Mouse (Mus musculus) neural tube, embryonic 11.5 days (tissue): ENCODE data around the gene Tbc1d1. TPM values are rescaled to one million over a fixed set of nuclear protein-coding genes. Genes with fewer than 3 reads are reported as not detected.
"Not testable (repeated sequence)": the region's sequence is repeated elsewhere in the genome, so short reads cannot be mapped to it uniquely, and the experiment has no call there.

Experiments
- ATAC-seq: fragments of 200-750 bp; cut with Nextera tagmentation; 2 replicates; pipeline ENCODE4 v1.8.0; 2017; ENCODE audit warnings: moderate number of reproducible peaks, mild to moderate bottlenecking, moderate TSS enrichment, moderate library complexity; ENCODE audit not compliant: insufficient read depth, low FRiP score, low TSS enrichment
- DNase-seq: peaks from one replicate; pipeline ENCODE4 v3.0.0-alpha.2; 2015; ENCODE audit warnings: low spot score
- H3K27ac ChIP-seq: fragments of 300-500 bp; sonication (generic); 2 replicates; pipeline ENCODE4 v1.5.1; 2014; ENCODE audit warnings: low read depth, mild to moderate bottlenecking, low read length
- H3K27me3 ChIP-seq: fragments of 300-500 bp; sonication (generic); 2 replicates; pipeline ENCODE4 v1.6.1; 2014; ENCODE audit warnings: mild to moderate bottlenecking, low read length, mixed read lengths; ENCODE audit not compliant: control insufficient read depth, insufficient read depth
- H3K36me3 ChIP-seq: fragments of 300-500 bp; sonication (generic); 2 replicates; pipeline ENCODE4 v1.6.1; 2014; ENCODE audit warnings: mild to moderate bottlenecking, low read length, moderate library complexity, mixed read lengths; ENCODE audit not compliant: control insufficient read depth, insufficient read depth
- H3K4me1 ChIP-seq: fragments of 300-500 bp; sonication (generic); 2 replicates; pipeline ENCODE4 v1.6.1; 2014; ENCODE audit warnings: low read length, mixed read lengths; ENCODE audit not compliant: control insufficient read depth, insufficient read depth
- H3K4me2 ChIP-seq: fragments of 300-500 bp; sonication (generic); 2 replicates; pipeline ENCODE4 v1.6.1; 2014; ENCODE audit warnings: low read depth, mild to moderate bottlenecking, moderate library complexity
- H3K4me3 ChIP-seq: fragments of 300-500 bp; sonication (generic); 2 replicates; pipeline ENCODE4 v1.5.1; 2014; ENCODE audit warnings: low read depth, low read length
- H3K9ac ChIP-seq: fragments of 300-500 bp; sonication (generic); 2 replicates; pipeline ENCODE4 v1.6.1; 2014; ENCODE audit warnings: mild to moderate bottlenecking, low read length
- H3K9me3 ChIP-seq: fragments of 300-500 bp; sonication (generic); 2 replicates; pipeline ENCODE4 v1.6.1; 2016; ENCODE audit warnings: low read length; ENCODE audit not compliant: control insufficient read depth
- WGBS: fragments of 180-500 bp; shearing (Covaris S2); extraction: QIAGEN DNeasy Blood & Tissue Kit; methylation state at CpG from one replicate; pipeline ENCODE4 v1.1.7; 2014; 5-methylcytosine and 5-hydroxymethylcytosine counted together
- polyA plus RNA-seq: library from polyadenylated mRNA; unstranded; fragments of >200 nt; fragmentation: Nextera tagmentation; extraction: Ambion mirVana; gene quantifications from 2 replicates; pipeline ENCODE4 v1.2.1, GENCODE M21; 2014

The Tbc1d1 gene
- polyA plus RNA-seq, 1 experiment from 2014 or later = 32.4 TPM

DNA sequence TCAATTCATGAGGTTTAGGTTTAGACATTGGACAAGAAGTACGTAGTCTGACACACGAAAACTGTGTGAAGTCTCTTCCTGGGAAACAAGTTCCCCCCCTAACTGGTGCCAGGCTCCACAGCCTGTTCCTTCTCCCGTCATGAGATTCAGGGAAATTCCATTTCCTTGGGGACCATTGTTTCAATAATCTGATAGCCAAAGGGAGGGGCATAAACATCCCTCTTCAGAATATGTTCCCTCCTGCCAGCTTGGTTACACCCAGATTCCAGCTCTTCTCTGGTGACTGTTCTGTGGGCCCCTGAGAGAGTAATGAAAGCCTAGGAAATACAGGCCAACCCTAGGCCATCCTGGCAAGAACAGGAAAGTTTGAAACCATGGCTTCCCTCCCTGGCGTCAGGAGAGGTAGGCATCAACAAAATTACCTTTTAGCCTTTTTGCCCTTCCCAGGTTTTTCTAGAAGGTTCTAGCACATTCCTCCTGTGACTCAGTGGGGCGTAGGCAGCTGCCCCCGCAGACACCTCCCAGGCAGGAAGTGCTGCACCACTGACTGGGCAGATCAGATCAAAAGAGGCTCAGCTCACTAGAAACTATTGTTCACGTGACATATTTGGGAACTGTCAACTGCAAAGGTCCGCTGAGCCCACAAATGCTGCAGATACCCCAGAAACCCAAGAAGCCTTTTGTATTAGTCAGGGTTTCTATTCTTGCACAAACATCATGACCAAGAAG, 204.2 kb downstream of the Tbc1d1 start:
- H3K27ac ChIP-seq = no peak overlapping the region
- no peak overlapping the region for H3K9ac ChIP-seq
- ATAC-seq (no peak), DNase-seq (no peak)
- no peak overlapping the region for H3K4me3 ChIP-seq
- H3K4me2 ChIP-seq = no peak overlapping the region
- H3K9me3 ChIP-seq = no peaks in the 10 kb centered on the region
- H3K36me3 ChIP-seq = no peaks in the 10 kb centered on the region
- 83% methylated on average over 8 of the region's 8 CpGs for WGBS
- no peaks in the 10 kb centered on the region for H3K4me1 ChIP-seq
- H3K27me3 ChIP-seq = no peaks in the 10 kb centered on the region

DNA sequence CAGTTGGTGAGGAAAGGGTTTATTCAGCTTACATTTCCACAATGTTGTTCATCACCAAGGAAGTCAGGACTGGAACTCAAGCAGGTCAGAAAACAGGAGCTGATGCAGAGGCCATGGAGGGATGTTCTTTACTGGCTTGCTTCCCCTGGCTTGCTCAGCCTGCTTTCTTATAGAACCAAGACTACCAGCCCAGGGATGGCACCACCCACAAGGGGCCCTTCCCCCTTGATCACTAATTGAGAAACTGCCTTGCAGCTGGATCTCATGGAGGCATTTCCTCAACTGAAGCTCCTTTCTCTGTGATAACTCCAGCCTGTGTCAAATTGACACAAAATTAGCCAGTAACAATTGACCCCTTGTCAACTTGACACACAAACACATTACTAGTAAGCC, 204.8 kb downstream of the Tbc1d1 start:
- not testable (repeated sequence) for H3K27me3 ChIP-seq, DNase-seq, ATAC-seq, H3K4me1 ChIP-seq, H3K4me3 ChIP-seq, H3K9me3 ChIP-seq, H3K27ac ChIP-seq, H3K36me3 ChIP-seq, H3K4me2 ChIP-seq, H3K9ac ChIP-seq

DNA sequence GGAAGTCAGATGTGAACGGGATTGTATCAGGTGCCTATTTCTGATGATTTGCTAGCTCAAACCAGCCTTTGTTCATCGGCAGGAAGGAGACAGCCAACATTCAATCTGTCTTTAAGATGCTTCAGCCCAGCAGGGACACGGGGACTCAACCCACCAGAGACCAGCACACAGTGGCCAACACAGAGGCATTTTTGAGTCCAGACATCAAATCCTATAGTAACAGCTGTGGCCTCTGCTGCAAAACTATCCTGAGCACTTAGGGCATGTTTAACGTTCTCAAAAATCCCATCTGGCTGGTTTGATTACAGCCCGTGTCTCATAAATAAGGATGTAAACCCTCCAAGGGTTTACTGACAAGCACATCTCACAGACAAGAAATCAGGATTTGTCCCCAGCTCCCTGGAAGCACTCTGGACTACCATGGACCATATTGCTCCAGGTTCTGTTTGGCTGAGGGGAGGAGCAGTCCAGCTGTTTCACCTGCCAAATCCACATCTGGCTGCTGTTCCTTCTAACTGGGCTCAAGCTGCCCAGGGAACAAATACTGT, 207.8 kb downstream of the Tbc1d1 start:
- Histone ChIP-seq H3K36me3 (no peaks in the 10 kb centered on the region), H3K9ac (no peak overlapping the region), H3K27me3 (no peaks in the 10 kb centered on the region), H3K9me3 (no peaks in the 10 kb centered on the region), H3K4me1 (no peaks in the 10 kb centered on the region), H3K4me3 (no peak overlapping the region), H3K27ac (no peak overlapping the region), H3K4me2 (no peak overlapping the region)
- WGBS = 54% methylated on average over 5 of the region's 5 CpGs
- no peak for DNase-seq
- ATAC-seq = peak; percentile 40; the same call in 1 of the 2 replicates

DNA sequence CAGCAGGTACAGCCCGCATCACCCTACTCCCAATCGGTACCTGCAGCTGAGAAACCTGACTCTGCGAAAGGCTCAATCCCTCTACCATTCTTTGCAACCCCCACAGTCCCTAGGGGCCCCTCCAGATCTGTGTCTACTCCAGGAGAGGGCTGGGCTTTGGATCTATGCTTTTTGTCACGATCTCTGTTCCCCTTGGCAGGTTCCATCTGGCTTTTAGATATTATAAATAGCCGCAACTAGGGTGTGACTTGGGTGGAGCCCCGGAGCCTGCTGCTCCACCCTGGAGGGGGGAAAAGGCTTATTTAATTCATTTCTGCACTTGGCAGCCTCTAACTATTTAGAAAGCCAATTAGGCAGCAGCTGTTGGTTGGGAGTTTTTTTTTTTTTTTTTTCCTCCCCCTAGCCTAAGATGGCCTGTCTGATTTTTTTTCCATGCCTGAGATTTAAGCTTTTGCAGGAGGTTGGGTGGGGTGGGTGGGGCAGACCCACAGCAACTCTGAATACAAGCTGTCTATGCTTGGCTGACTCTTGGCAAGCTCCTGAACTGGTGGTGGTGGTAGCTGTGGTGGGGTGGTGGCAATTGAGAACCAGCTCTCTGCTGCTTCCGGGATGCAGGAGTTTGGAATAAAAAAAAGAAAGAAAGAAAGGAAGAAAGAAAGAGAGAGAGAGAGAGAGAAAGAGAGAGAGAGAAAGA, 208.5 kb downstream of the Tbc1d1 start:
- Histone ChIP-seq H3K4me2 (no peak overlapping the region), H3K27me3 (no peaks in the 10 kb centered on the region), H3K9ac (no peak overlapping the region), H3K36me3 (no peaks in the 10 kb centered on the region), H3K4me3 (no peak overlapping the region), H3K9me3 (no peaks in the 10 kb centered on the region), H3K4me1 (no peaks in the 10 kb centered on the region), H3K27ac (no peak overlapping the region)
- DNase-seq = peak; percentile 47
- 70% methylated on average over 7 of the region's 7 CpGs for WGBS
- ATAC-seq = peak; percentile 57

DNA sequence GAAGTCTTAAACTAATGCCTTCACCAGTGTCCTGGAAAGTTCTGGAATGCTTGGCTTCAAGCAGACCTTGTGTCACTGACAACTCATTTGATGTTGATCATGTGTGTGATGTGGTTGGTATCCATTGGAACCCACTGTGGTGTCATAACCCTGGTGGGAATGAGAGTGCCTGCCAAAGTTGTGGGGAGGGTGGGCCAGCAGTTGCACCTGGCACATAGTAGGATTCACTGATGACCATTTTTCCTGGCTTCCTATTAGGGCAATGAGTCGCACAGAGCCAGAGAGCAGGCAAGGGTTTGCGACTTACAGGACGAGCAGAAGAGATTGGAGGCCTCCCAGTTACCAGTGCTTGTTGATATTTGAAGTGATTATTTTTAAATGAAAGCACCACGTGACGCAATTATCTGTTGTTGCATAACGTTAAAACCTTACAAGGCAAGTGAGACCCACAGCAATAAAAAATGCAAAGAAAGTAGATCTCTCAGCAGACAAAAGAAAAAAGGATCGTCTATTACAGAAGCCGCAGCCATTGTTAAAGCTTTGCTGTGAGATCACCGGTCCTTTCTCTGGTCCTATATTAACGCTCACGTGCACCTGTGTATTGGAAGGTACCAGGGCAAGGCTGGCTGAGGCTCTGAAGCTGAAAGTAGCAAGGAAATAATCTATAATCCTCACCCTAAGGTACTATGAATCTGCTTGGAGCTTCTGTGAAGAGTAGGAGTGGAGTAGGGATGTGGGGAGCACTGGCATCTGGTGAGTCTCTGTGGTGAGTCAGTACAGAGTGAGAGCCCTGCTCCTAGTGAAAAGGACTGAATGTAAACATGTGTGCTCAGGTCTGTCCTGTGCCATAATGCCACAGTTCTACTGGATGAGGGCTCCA, 209.3 kb downstream of the Tbc1d1 start:
- Histone ChIP-seq H3K4me3 (no peak overlapping the region), H3K9me3 (no peaks in the 10 kb centered on the region), H3K36me3 (no peaks in the 10 kb centered on the region), H3K9ac (no peak overlapping the region), H3K4me2 (no peak overlapping the region), H3K27me3 (no peaks in the 10 kb centered on the region), H3K27ac (no peak overlapping the region), H3K4me1 (no peaks in the 10 kb centered on the region)
- WGBS = 83% methylated on average over 11 of the region's 11 CpGs
- no peak for DNase-seq
- ATAC-seq = no peak

DNA sequence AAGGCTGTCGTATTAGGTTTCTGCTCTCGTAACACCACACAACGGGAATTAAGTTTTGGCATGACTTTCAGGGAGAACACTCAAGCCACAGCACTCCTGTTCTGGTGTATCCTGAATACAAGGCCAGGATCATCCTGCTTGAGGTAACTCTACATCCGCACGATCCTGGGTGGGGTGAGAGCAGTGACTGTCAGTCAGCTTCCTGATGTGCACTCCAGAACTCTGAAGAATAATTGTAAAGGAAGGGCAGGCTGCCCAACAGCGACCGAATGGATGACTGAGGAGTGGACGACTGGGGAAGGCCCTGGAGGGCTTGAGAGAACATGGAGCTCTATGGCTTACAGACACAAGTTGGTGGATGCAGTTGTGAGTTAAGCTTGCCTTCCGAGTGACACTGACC, 210.0 kb downstream of the Tbc1d1 start:
- H3K4me1 ChIP-seq = no peaks in the 10 kb centered on the region
- H3K27me3 ChIP-seq = no peaks in the 10 kb centered on the region
- DNase-seq = no peak
- no peak for ATAC-seq
- no peak overlapping the region for H3K4me3 ChIP-seq
- H3K9me3 ChIP-seq = no peaks in the 10 kb centered on the region
- no peak overlapping the region for H3K9ac ChIP-seq
- H3K4me2 ChIP-seq = no peak overlapping the region
- 90% methylated on average over 9 of the region's 9 CpGs for WGBS
- H3K36me3 ChIP-seq = no peaks in the 10 kb centered on the region
- H3K27ac ChIP-seq = no peak overlapping the region

DNA sequence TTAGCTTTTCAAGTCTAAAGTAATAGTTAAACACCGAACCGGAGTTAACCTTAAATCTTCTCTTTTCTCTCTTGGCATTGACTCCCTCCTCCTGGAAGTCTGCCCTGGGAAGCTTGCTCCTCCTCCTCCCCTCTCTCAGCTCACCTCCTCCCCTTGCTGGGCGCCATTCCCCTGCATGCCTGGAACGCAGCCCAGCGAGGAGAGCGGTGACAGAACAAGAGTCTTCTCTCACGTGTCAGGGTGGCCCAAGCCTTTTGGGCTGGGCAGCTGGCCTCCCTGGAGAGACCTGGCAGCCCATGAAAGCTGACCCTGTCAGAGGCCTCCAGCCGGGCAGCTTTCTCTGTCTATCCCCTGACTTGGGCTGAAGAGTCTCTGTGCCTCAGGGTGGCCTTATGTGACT, 211.3 kb downstream of the Tbc1d1 start:
- Histone ChIP-seq H3K4me3 (no peak overlapping the region), H3K9ac (0 out of 2 replicates have a peak overlapping the region, but pooled peaks have one; percentile 10), H3K27me3 (no peaks in the 10 kb centered on the region), H3K9me3 (no peaks in the 10 kb centered on the region), H3K36me3 (no peaks in the 10 kb centered on the region), H3K27ac (no peak overlapping the region), H3K4me2 (no peak overlapping the region), H3K4me1 (no peaks in the 10 kb centered on the region)
- WGBS = 23% methylated on average over 8 of the region's 8 CpGs
- ATAC-seq = no peak
- DNase-seq = no peak

GRCm38 (mm10) chr5:64371331-64371831, 215.3 kb downstream of the Tbc1d1 start:
- no peak for ATAC-seq

More at GRCm38 (mm10) chr5:64371331-64371831, 215.3 kb downstream of the Tbc1d1 start:
- no peaks in the 10 kb centered on the region for H3K4me1 ChIP-seq
- H3K9ac ChIP-seq = no peak overlapping the region
- no peak overlapping the region for H3K4me2 ChIP-seq
- no peaks in the 10 kb centered on the region for H3K27me3 ChIP-seq
- H3K36me3 ChIP-seq = no peaks in the 10 kb centered on the region
- no peak overlapping the region for H3K27ac ChIP-seq
- no peaks in the 10 kb centered on the region for H3K9me3 ChIP-seq
- DNase-seq = no peak
- H3K4me3 ChIP-seq = no peak overlapping the region
